Mouse (Mus musculus): ENCODE data around the gene Btbd8.

Btbd8 gene

GRCm38 (mm10) chr5:107450299-107450698, 12.5 kb downstream of the Btbd8 start:
- DNase-seq (ENCODE audit: low spot score): no peak

- no peak for DNase-seq (ENCODE audit: low spot score)
Measured at GRCm38 (mm10) chr5:107462147-107463076, 24.6 kb downstream of the Btbd8 start.

GRCm38 (mm10) chr5:107466501-107466900, 28.7 kb downstream of the Btbd8 start:
- peak; percentile 76 for DNase-seq (ENCODE audit: low spot score)

- no peak for DNase-seq (ENCODE audit: low spot score)
Measured at GRCm38 (mm10) chr5:107467098-107467497, 29.3 kb downstream of the Btbd8 start.

GRCm38 (mm10) chr5:107470600-107471329, 33.0 kb downstream of the Btbd8 start:
- no peak for DNase-seq (ENCODE audit: low spot score)

- DNase-seq (ENCODE audit: low spot score): no peak
Measured at GRCm38 (mm10) chr5:107480194-107480593, 42.4 kb downstream of the Btbd8 start.

- DNase-seq (ENCODE audit: low spot score): peak; percentile 28
Measured at GRCm38 (mm10) chr5:107488996-107489395, 51.2 kb downstream of the Btbd8 start.

GRCm38 (mm10) chr5:107491036-107491435, 53.2 kb downstream of the Btbd8 start:
- DNase-seq (ENCODE audit: low spot score): no peak

- DNase-seq (ENCODE audit: low spot score): no peak
Measured at GRCm38 (mm10) chr5:107492471-107492870, 54.7 kb downstream of the Btbd8 start.

GRCm38 (mm10) chr5:107494759-107495158, 57.0 kb downstream of the Btbd8 start:
- no peak for DNase-seq (ENCODE audit: low spot score)

GRCm38 (mm10) chr5:107496047-107496446, 58.2 kb downstream of the Btbd8 start:
- DNase-seq (ENCODE audit: low spot score): peak; percentile 44

GRCm38 (mm10) chr5:107497519-107498501, 60.0 kb downstream of the Btbd8 start:
- DNase-seq (ENCODE audit: low spot score): peak; percentile 62

GRCm38 (mm10) chr5:107498806-107499310, 61.1 kb downstream of the Btbd8 start:
- DNase-seq (ENCODE audit: low spot score): no peak

GRCm38 (mm10) chr5:107499891-107500535, 62.2 kb downstream of the Btbd8 start:
- DNase-seq (ENCODE audit: low spot score): no peak

GRCm38 (mm10) chr5:107500741-107501140, 62.9 kb downstream of the Btbd8 start:
- DNase-seq (ENCODE audit: low spot score): no peak

GRCm38 (mm10) chr5:107507321-107507720, 69.5 kb downstream of the Btbd8 start, which contains the start of gene Gm42669:
TSS of gene Gm42669 (plus strand) at chr5:107507621.
- DNase-seq (ENCODE audit: low spot score): no peak

GRCm38 (mm10) chr5:107510503-107510902, 72.7 kb downstream of the Btbd8 start:
- no peak for DNase-seq (ENCODE audit: low spot score)

- no peak for DNase-seq (ENCODE audit: low spot score)
Measured at GRCm38 (mm10) chr5:107511326-107511725, 73.5 kb downstream of the Btbd8 start.

- DNase-seq (ENCODE audit: low spot score): peak; percentile 76
Measured at GRCm38 (mm10) chr5:107513583-107513982, 75.8 kb downstream of the Btbd8 start.

- DNase-seq (ENCODE audit: low spot score): no peak
Measured at GRCm38 (mm10) chr5:107515453-107515852, 77.7 kb downstream of the Btbd8 start.

GRCm38 (mm10) chr5:107516087-107516486, 78.3 kb downstream of the Btbd8 start:
- no peak for DNase-seq (ENCODE audit: low spot score)
